Mouse (Mus musculus) stomach, embryonic 15.5 days (tissue): ENCODE data around the gene Gltpd2. TPM values are rescaled to one million over a fixed set of nuclear protein-coding genes. Genes with fewer than 3 reads are reported as not detected.

Source experiments
- ATAC-seq: fragments of 200-750 bp; cut with Nextera tagmentation; 2 replicates; pipeline ENCODE4 v1.8.0; 2017; ENCODE audit warnings: low read depth, moderate number of reproducible peaks, moderate TSS enrichment; ENCODE audit not compliant: insufficient read depth, low FRiP score
- H3K27ac ChIP-seq: fragments of 300-500 bp; sonication (generic); 2 replicates; pipeline ENCODE4 v1.5.1; 2015; ENCODE audit warnings: mild to moderate bottlenecking, inconsistent platforms
- H3K27me3 ChIP-seq: fragments of 300-500 bp; sonication (generic); replicated peaks from 2 replicates; pipeline ENCODE4 v1.6.1; 2015; ENCODE audit warnings: inconsistent platforms
- H3K36me3 ChIP-seq: fragments of 300-500 bp; sonication (generic); 2 replicates; pipeline ENCODE4 v1.6.1; 2015; ENCODE audit warnings: inconsistent platforms
- H3K4me1 ChIP-seq: fragments of 300-500 bp; sonication (generic); 2 replicates; pipeline ENCODE4 v1.6.1; 2015; ENCODE audit warnings: inconsistent platforms
- H3K4me2 ChIP-seq: fragments of 300-500 bp; sonication (generic); 2 replicates; pipeline ENCODE4 v1.6.1; 2015; ENCODE audit warnings: mild to moderate bottlenecking, inconsistent platforms
- H3K4me3 ChIP-seq: fragments of 300-500 bp; sonication (generic); replicated peaks from 2 replicates; pipeline ENCODE4 v1.5.1; 2015; ENCODE audit warnings: inconsistent platforms
- H3K9ac ChIP-seq: fragments of 300-500 bp; sonication (generic); 2 replicates; pipeline ENCODE4 v1.6.1; 2015; ENCODE audit warnings: inconsistent platforms
- H3K9me3 ChIP-seq: fragments of 300-500 bp; sonication (generic); 2 replicates; pipeline ENCODE4 v1.6.1; 2016; ENCODE audit warnings: inconsistent platforms
- WGBS: fragments of 180-500 bp; shearing (Covaris S2); methylation state at CpG from one replicate; pipeline ENCODE4 v1.1.7; 2015; 5-methylcytosine and 5-hydroxymethylcytosine counted together
- polyA plus RNA-seq: library from polyadenylated mRNA; unstranded; fragments of >200 nt; fragmentation: Nextera tagmentation; extraction: Ambion mirVana; gene quantifications from 2 replicates; pipeline ENCODE4 v1.2.1, GENCODE M21; 2015

Gene Gltpd2
- polyA plus RNA-seq, 1 experiment from 2014 or later, result 3.3 TPM

GRCm38 (mm10) chr11:70540928-70541327 is 21.9 kb downstream of the Gltpd2 start:
- no peak overlapping the region for H3K9ac ChIP-seq
- peak overlapping the region; percentile 60 for H3K4me3 ChIP-seq
- H3K27me3 ChIP-seq, result no peaks in the 10 kb centered on the region
- no peak overlapping the region for H3K27ac ChIP-seq
- no peaks in the 10 kb centered on the region for H3K9me3 ChIP-seq
- H3K36me3 ChIP-seq, result no peaks in the 10 kb centered on the region
- H3K4me2 ChIP-seq, result peak overlapping the region; percentile 72
- H3K4me1 ChIP-seq, result peaks cover 9% of the 10 kb centered on the region; the same call in 1 of the 2 replicates
- 86% methylated on average over 7 of the region's 7 CpGs for WGBS
- no peak for ATAC-seq

DNA sequence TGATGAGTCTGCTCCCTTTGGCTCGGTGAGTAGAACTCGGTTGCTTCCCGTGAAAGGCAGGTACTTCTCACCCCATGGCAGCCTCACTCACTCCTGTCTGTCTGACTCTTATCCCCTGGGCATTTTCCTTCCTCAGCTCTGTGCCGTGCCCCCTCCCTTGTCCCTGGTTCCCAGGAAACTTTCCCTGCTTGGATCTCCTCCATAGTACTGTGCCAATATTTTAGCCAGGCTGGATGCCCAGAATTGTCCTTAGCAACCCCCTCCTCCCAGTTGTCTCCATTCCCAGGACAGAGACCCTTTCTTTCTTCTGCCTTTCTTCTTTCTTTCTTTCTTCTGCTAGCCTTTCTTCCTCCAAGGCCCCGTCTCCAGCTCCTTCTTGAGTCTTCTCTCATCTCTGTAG is 22.4 kb downstream of the Gltpd2 start:
- Histone ChIP-seq H3K36me3 (no peaks in the 10 kb centered on the region), H3K4me3 (0 out of 2 replicates have a peak overlapping the region, but pooled peaks have one; percentile 60), H3K9ac (no peak overlapping the region), H3K4me2 (peak overlapping the region; percentile 72; the same call in 1 of the 2 replicates), H3K9me3 (no peaks in the 10 kb centered on the region), H3K27me3 (no peaks in the 10 kb centered on the region), H3K27ac (no peak overlapping the region), H3K4me1 (peaks cover 9% of the 10 kb centered on the region; the same call in 1 of the 2 replicates)
- WGBS, result 70% methylated on average over 5 of the region's 5 CpGs
- no peak for ATAC-seq

DNA sequence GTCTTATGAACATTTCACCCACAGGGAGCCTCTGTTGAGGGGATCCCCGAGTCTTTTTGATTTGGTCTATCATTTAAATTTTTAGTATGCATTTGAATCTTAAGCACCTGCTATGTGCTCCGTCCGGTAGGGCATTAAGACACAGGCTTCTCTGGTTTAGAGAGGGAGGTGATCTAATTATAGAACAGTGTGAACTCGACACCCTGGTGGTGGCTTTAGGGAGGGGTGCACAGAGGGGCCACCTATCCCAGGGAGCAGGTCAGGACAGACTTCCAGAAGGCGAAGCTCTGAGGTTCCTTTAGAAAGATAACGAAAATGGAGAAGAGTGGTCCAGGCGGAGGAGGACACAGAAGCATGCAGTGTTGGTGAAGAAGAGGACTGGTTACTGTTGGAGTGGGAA is 25.5 kb downstream of the Gltpd2 start:
- no peak overlapping the region for H3K27ac ChIP-seq
- H3K4me1 ChIP-seq, result peaks cover 7% of the 10 kb centered on the region; the same call in 1 of the 2 replicates
- no peaks in the 10 kb centered on the region for H3K27me3 ChIP-seq
- H3K9ac ChIP-seq, result no peak overlapping the region
- WGBS, result 61% methylated on average over 7 of the region's 7 CpGs
- no peak overlapping the region for H3K4me2 ChIP-seq
- no peaks in the 10 kb centered on the region for H3K36me3 ChIP-seq
- H3K4me3 ChIP-seq, result no peak overlapping the region
- no peaks in the 10 kb centered on the region for H3K9me3 ChIP-seq
- no peak for ATAC-seq

GRCm38 (mm10) chr11:70551526-70551925 is 32.5 kb downstream of the Gltpd2 start:
- no peak overlapping the region for H3K27ac ChIP-seq
- H3K4me2 ChIP-seq, result no peak overlapping the region
- no peak for ATAC-seq
- H3K9ac ChIP-seq, result no peak overlapping the region
- no peaks in the 10 kb centered on the region for H3K27me3 ChIP-seq
- WGBS, result 85% methylated on average over 8 of the region's 8 CpGs
- no peaks in the 10 kb centered on the region for H3K4me1 ChIP-seq
- H3K4me3 ChIP-seq, result no peak overlapping the region
- 0 out of 2 replicates have a peak, but pooled peaks cover 4% of the 10 kb centered on the region for H3K36me3 ChIP-seq
- no peaks in the 10 kb centered on the region for H3K9me3 ChIP-seq

GRCm38 (mm10) chr11:70553940-70554339 is 34.9 kb downstream of the Gltpd2 start:
- H3K27me3 ChIP-seq, result no peaks in the 10 kb centered on the region
- no peak overlapping the region for H3K27ac ChIP-seq
- 22% methylated on average over 7 of the region's 7 CpGs for whole genome bisulfite sequencing
- ATAC-seq, result no peak
- no peak overlapping the region for H3K9ac ChIP-seq
- H3K4me3 ChIP-seq, result no peak overlapping the region
- H3K4me2 ChIP-seq, result no peak overlapping the region
- no peaks in the 10 kb centered on the region for H3K4me1 ChIP-seq
- H3K9me3 ChIP-seq, result no peaks in the 10 kb centered on the region
- 0 out of 2 replicates have a peak, but pooled peaks cover 4% of the 10 kb centered on the region for H3K36me3 ChIP-seq

DNA sequence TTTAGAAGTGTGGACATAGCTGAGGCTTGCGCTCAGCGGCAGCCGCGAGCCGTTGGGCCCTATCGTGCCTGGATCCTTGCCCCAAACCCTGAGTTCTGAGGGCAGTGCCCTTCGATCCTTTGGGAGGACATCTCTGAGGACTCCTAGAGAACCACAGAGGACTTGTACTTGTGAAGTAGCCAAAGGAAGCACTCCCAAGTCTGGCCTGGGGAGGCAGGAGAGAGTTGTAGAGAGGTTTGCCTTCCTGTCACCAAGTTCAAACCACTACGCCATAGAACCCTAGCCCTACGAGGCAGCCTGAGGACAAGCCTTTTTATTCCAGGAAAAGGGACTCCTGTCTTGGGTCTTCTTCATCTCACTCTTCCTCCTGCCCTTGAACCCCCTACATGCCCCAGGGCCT is 38.5 kb downstream of the Gltpd2 start:
- H3K4me3 ChIP-seq, result no peak overlapping the region
- no peaks in the 10 kb centered on the region for H3K27me3 ChIP-seq
- H3K9me3 ChIP-seq, result no peaks in the 10 kb centered on the region
- no peak overlapping the region for H3K27ac ChIP-seq
- H3K4me1 ChIP-seq, result 0 out of 2 replicates have a peak, but pooled peaks cover 5% of the 10 kb centered on the region
- no peak for ATAC-seq
- 90% methylated on average over 9 of the region's 9 CpGs for WGBS
- H3K4me2 ChIP-seq, result no peak overlapping the region
- no peak overlapping the region for H3K9ac ChIP-seq
- 0 out of 2 replicates have a peak, but pooled peaks cover 4% of the 10 kb centered on the region for H3K36me3 ChIP-seq

DNA sequence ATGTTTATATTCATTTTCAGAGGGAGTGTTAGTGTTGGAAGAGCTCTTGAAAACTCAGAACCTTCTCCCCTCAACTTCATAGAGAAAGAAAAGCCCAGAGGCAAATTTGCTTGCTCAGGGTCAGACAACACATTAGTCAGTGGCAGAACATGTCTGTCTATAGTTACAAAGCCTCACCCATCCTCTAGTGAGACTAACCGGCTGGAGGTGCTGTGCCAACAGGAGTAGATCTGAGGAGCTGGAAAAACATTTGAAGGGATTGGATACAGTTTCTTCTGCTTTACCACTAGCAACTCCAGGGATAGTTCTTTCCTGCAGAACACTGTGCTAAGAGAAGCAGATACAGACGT is 42.9 kb downstream of the Gltpd2 start:
- peaks cover 19% of the 10 kb centered on the region for H3K4me1 ChIP-seq
- 2% methylated on average over 2 of the region's 2 CpGs for WGBS
- peak overlapping the region; percentile 91; the same call in 1 of the 2 replicates for H3K27ac ChIP-seq
- peak overlapping the region; percentile 88 for H3K4me3 ChIP-seq
- no peaks in the 10 kb centered on the region for H3K27me3 ChIP-seq
- no peaks in the 10 kb centered on the region for H3K9me3 ChIP-seq
- no peaks in the 10 kb centered on the region for H3K36me3 ChIP-seq
- H3K9ac ChIP-seq, result peak overlapping the region; percentile 86; the same call in 1 of the 2 replicates
- ATAC-seq, result no peak; the same call in 1 of the 2 replicates
- peak overlapping the region; percentile 90 for H3K4me2 ChIP-seq

- H3K9ac ChIP-seq, result peak within 1 kb of the TSS; percentile 86
- H3K27ac ChIP-seq, result peak within 1 kb of the TSS; percentile 91
- H3K4me2 ChIP-seq, result peak within 1 kb of the TSS; percentile 90
- H3K4me3 ChIP-seq, result peak within 1 kb of the TSS; percentile 88
- no peaks in the 10 kb centered on the region for H3K27me3 ChIP-seq
- H3K36me3 ChIP-seq, result no peaks in the 10 kb centered on the region
- H3K9me3 ChIP-seq, result no peaks in the 10 kb centered on the region
- 1% methylated on average over 55 of the region's 57 CpGs for WGBS
- ATAC-seq, result peak; percentile 86
- peaks cover 19% of the 10 kb centered on the region for H3K4me1 ChIP-seq
Observed at GRCm38 (mm10) chr11:70562287-70562994, 43.4 kb downstream of the Gltpd2 start, which contains the start of gene Mink1. Mink1 (plus strand) TSS chr11:70562881.

- H3K27me3 ChIP-seq, result no peaks in the 10 kb centered on the region
- H3K9ac ChIP-seq, result peak overlapping the region; percentile 86
- no peaks in the 10 kb centered on the region for H3K36me3 ChIP-seq
- H3K27ac ChIP-seq, result peak overlapping the region; percentile 91
- no peak; the same call in 1 of the 2 replicates for ATAC-seq
- no peaks in the 10 kb centered on the region for H3K9me3 ChIP-seq
- H3K4me3 ChIP-seq, result peak overlapping the region; percentile 88
- H3K4me2 ChIP-seq, result peak overlapping the region; percentile 90
- 0% methylated on average over 27 of the region's 31 CpGs for WGBS
- peaks cover 19% of the 10 kb centered on the region for H3K4me1 ChIP-seq
Observed at GRCm38 (mm10) chr11:70562995-70563469, 44.0 kb downstream of the Gltpd2 start.

DNA sequence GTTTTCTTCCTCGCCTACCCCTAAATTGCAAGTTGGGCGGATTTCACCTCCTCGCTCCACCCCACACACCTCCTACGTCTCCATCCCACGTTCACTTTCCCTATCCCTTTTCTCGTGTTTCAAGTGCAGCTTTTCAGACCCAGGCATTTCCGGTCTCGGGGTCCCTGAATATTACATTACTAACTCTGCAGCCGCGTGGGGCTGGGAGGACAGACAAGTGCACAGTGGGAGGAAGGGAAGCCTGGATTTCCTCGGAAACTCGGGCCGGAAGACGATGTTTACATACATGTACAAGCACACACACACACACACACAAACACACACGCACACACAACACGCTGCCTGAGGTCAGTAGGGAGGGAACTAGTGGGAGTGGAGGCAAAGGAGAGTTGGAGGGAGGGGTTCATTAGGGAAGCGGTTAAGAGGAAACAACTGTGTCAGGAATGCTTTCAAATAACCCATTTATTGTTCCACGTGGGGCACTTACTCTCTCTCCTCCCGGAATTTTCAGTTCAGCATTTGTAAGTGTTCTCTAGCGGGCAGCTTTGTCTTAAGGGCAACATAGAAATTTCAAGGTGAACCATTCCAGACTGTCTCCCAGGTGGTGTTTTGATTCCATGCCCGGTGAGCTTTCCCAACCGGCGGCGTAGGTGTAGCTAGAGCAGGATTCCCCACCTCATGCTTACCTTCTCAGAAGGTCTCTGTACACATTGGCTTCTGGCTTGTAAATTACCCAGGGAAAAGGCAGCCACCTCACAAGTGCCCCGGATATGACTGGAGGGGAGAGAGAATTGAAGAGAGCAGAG is 44.7 kb downstream of the Gltpd2 start:
- Histone ChIP-seq H3K27ac (peak overlapping the region; percentile 91), H3K36me3 (no peaks in the 10 kb centered on the region), H3K9ac (peak overlapping the region; percentile 86; the same call in 1 of the 2 replicates), H3K4me3 (peak overlapping the region; percentile 88), H3K4me2 (peak overlapping the region; percentile 90), H3K9me3 (no peaks in the 10 kb centered on the region), H3K4me1 (peaks cover 19% of the 10 kb centered on the region), H3K27me3 (no peaks in the 10 kb centered on the region)
- ATAC-seq, result no peak
- WGBS, result 1% methylated on average over 25 of the region's 25 CpGs

GRCm38 (mm10) chr11:70564276-70564873 is 45.4 kb downstream of the Gltpd2 start:
- Histone ChIP-seq H3K27ac (peak overlapping the region; percentile 91), H3K4me3 (peak overlapping the region; percentile 88), H3K9ac (no peak overlapping the region), H3K4me2 (peak overlapping the region; percentile 90), H3K27me3 (no peaks in the 10 kb centered on the region), H3K36me3 (no peaks in the 10 kb centered on the region), H3K4me1 (peaks cover 19% of the 10 kb centered on the region), H3K9me3 (no peaks in the 10 kb centered on the region)
- no peak for ATAC-seq
- WGBS, result 24% methylated on average over 4 of the region's 4 CpGs
